In genomic region chr19:4511116-4511841, GRCm38 (mm10) we compare ENCODE assay signal across 8 mouse cellular contexts. TPM values are rescaled to one million over a fixed set of nuclear protein-coding genes. Genes with fewer than 3 reads are reported as not detected.
DNase-seq lines count a peak whose midpoint lies in the region; ATAC-seq and TF ChIP-seq lines count a peak whose summit lies in the region.

No protein-coding gene starts in this region.

- DNase-seq in layer of hippocampus, adult 2 months (ENCODE audit: low spot score in 2 of 2): no peak
- no peak for DNase-seq in layer of hippocampus, postnatal 14 days (ENCODE audit: low spot score in 2 of 2)
- DNase-seq in embryonic facial prominence, embryonic 11.5 days (ENCODE audit: low spot score): no peak
- DNase-seq in cerebellum, adult 11 months: no peak
- no peak for DNase-seq in gastrocnemius, postnatal 10 days
- DNase-seq in right cerebral cortex, postnatal 25 days: no peak

- no peaks in the 10 kb centered on the region for H3K79me2 ChIP-seq in myocyte (ENCODE audit: control insufficient read depth, insufficient read depth)

- no peaks in the 10 kb centered on the region for H3K27me3 ChIP-seq in embryonic facial prominence, embryonic 11.5 days (ENCODE audit: control insufficient read depth, insufficient read depth, low read length)
- no peaks in the 10 kb centered on the region; the same call in 1 of the 2 replicates for H3K27me3 ChIP-seq in intestine, embryonic 15.5 days (replicated peaks)
- no peaks in the 10 kb centered on the region for H3K27me3 ChIP-seq in myocyte (ENCODE audit: control insufficient read depth, insufficient read depth, insufficient read length)

- WGBS in embryonic facial prominence, embryonic 11.5 days: 6% methylated on average over 13 of the region's 13 CpGs
- WGBS in intestine, embryonic 15.5 days: 11% methylated on average over 13 of the region's 13 CpGs

- H3K27ac ChIP-seq in layer of hippocampus, adult 2 months: peak overlapping the region; percentile 88
- no peak overlapping the region for H3K27ac ChIP-seq in embryonic facial prominence, embryonic 11.5 days (replicated peaks; ENCODE audit: low read depth, low read length)
- no peak overlapping the region for H3K27ac ChIP-seq in intestine, embryonic 15.5 days

- H3K4me3 ChIP-seq in layer of hippocampus, adult 2 months: peak overlapping the region; percentile 92
- H3K4me3 ChIP-seq in embryonic facial prominence, embryonic 11.5 days (ENCODE audit: low read depth, low read length): peak overlapping the region; percentile 73
- H3K4me3 ChIP-seq in intestine, embryonic 15.5 days (replicated peaks): peak overlapping the region; percentile 75
- H3K4me3 ChIP-seq in myocyte: peak overlapping the region; percentile 20

- no peak for TF ChIP-seq CTCF in layer of hippocampus, adult 2 months (conservative IDR thresholded peaks at IDR 0.05)

- H3K4me2 ChIP-seq in embryonic facial prominence, embryonic 11.5 days (ENCODE audit: low read depth, low read length): peak overlapping the region; percentile 61
- H3K4me2 ChIP-seq in intestine, embryonic 15.5 days (replicated peaks): peak overlapping the region; percentile 86
- peak overlapping the region; percentile 67 for H3K4me2 ChIP-seq in myocyte (ENCODE audit: low read depth)

- peak overlapping the region; percentile 45 for H3K9ac ChIP-seq in embryonic facial prominence, embryonic 11.5 days (replicated peaks; ENCODE audit: low read length)
- H3K9ac ChIP-seq in intestine, embryonic 15.5 days: peak overlapping the region; percentile 47; the same call in 1 of the 2 replicates

- no peaks in the 10 kb centered on the region for H3K9me3 ChIP-seq in embryonic facial prominence, embryonic 11.5 days (replicated peaks; ENCODE audit: control insufficient read depth, low read length)
- no peaks in the 10 kb centered on the region for H3K9me3 ChIP-seq in intestine, embryonic 15.5 days

- no peak overlapping the region for H3ac ChIP-seq in myocyte (ENCODE audit: control insufficient read depth, insufficient read length)

- TF ChIP-seq POLR2A in myocyte (IDR thresholded peaks at IDR 0.05; ENCODE audit: insufficient read length, low read depth): no peak

- no peaks in the 10 kb centered on the region; the same call in none of the 2 replicates for H3K4me1 ChIP-seq in embryonic facial prominence, embryonic 11.5 days (ENCODE audit: control insufficient read depth, insufficient read depth, low read length)
- H3K4me1 ChIP-seq in intestine, embryonic 15.5 days (replicated peaks): peaks cover 12% of the 10 kb centered on the region; the same call in 1 of the 2 replicates

- no peaks in the 10 kb centered on the region for H3K36me3 ChIP-seq in embryonic facial prominence, embryonic 11.5 days (replicated peaks; ENCODE audit: control insufficient read depth, insufficient read depth, low read depth, low read length)
- no peaks in the 10 kb centered on the region for H3K36me3 ChIP-seq in intestine, embryonic 15.5 days
- no peaks in the 10 kb centered on the region for H3K36me3 ChIP-seq in myocyte (ENCODE audit: control insufficient read depth, insufficient read depth)

- no peak for ATAC-seq in embryonic facial prominence, embryonic 11.5 days (replicated peaks; ENCODE audit: insufficient number of reproducible peaks, low FRiP score, low TSS enrichment, low read depth)
- no peak for ATAC-seq in intestine, embryonic 15.5 days

TF ChIP-seq in myocyte, 11 proteins besides CTCF, POLR2A, EP300 and RAD21:
- TF ChIP-seq MYOG (IDR thresholded peaks at IDR 0.05; ENCODE audit: control insufficient read depth in 1 of 3, insufficient read depth in 1 of 3, insufficient read length in 2 of 3, low read depth in 2 of 3) (no peak), MYOD1 (IDR thresholded peaks at IDR 0.05; ENCODE audit: control insufficient read depth in 1 of 3, insufficient read length in 2 of 3, low read depth in 2 of 3) (no peak), SRF (IDR thresholded peaks at IDR 0.05; ENCODE audit: control insufficient read depth, insufficient read length, low read depth) (no peak)

RNA-seq across cellular contexts. Expression of gene Pcx, which starts 1.0 kb away (rescaled TPM):
- 10 to 100 TPM; 64.1 to 76.0 TPM for total RNA-seq in layer of hippocampus, adult 2 months (2021)
- total RNA-seq in layer of hippocampus, postnatal 14 days (2021): 10 to 100 TPM; 56.6 to 63.9 TPM
- 15.4 and 19.2 TPM in 2 replicates for polyA plus RNA-seq in embryonic facial prominence, embryonic 11.5 days (2014; fragmentation: Nextera tagmentation; extraction: Ambion mirVana)
- polyA plus RNA-seq in intestine, embryonic 15.5 days (2015; fragmentation: Nextera tagmentation; extraction: Ambion mirVana): 11.8 and 15.0 TPM in 2 replicates
- 16.3 TPM for polyA plus RNA-seq in myocyte (2012; fragmentation: generic; extraction: Trizol)
- total RNA-seq in gastrocnemius, postnatal 10 days (2021): 10 to 100 TPM; 12.7 to 18.1 TPM

RNA-seq across cellular contexts. Expression of gene 2010003K11Rik, which starts 12.9 kb away (rescaled TPM):
- not detected for total RNA-seq in layer of hippocampus, adult 2 months (2021)
- not detected for total RNA-seq in layer of hippocampus, postnatal 14 days (2021)
- not detected in 2 replicates for polyA plus RNA-seq in embryonic facial prominence, embryonic 11.5 days (2014; fragmentation: Nextera tagmentation; extraction: Ambion mirVana)
- 7.6 and 9.7 TPM in 2 replicates for polyA plus RNA-seq in intestine, embryonic 15.5 days (2015; fragmentation: Nextera tagmentation; extraction: Ambion mirVana)
- polyA plus RNA-seq in myocyte (2012; fragmentation: generic; extraction: Trizol): 0.05 TPM
- total RNA-seq in gastrocnemius, postnatal 10 days (2021): not detected

RNA-seq across cellular contexts. Expression of gene Syt12, which starts 34.0 kb away (rescaled TPM):
- total RNA-seq in layer of hippocampus, adult 2 months (2021): 10 to 100 TPM; 28.9 to 31.6 TPM
- 10 to 100 TPM; 34.7 to 37.7 TPM for total RNA-seq in layer of hippocampus, postnatal 14 days (2021)
- polyA plus RNA-seq in embryonic facial prominence, embryonic 11.5 days (2014; fragmentation: Nextera tagmentation; extraction: Ambion mirVana): 1.2 and 1.9 TPM in 2 replicates
- polyA plus RNA-seq in intestine, embryonic 15.5 days (2015; fragmentation: Nextera tagmentation; extraction: Ambion mirVana): 0.33 and 0.46 TPM in 2 replicates
- polyA plus RNA-seq in myocyte (2012; fragmentation: generic; extraction: Trizol): 22.3 TPM
- total RNA-seq in gastrocnemius, postnatal 10 days (2021): 1 to 10 TPM; 1.2 to 1.7 TPM

Comparison
In these comparisons a context has a peak if more than half of its experiments do, and no peak if none do; other contexts are left out.
1. H3K4me3 ChIP-seq: peak in every context shown above with its lines; median percentile 92 in layer of hippocampus, adult 2 months; 75 in intestine, embryonic 15.5 days; 73 in embryonic facial prominence, embryonic 11.5 days; 20 in myocyte.
2. RNA of gene Syt12, which starts 34.0 kb away (total RNA-seq): 34.7 to 37.7 TPM in layer of hippocampus, postnatal 14 days and 28.9 to 31.6 TPM in layer of hippocampus, adult 2 months; 1.2 to 1.7 TPM in gastrocnemius, postnatal 10 days; every median in the first group is over 10 times any median in the second.
3. Peak in every context shown above with its lines, with median percentiles within 50 percentile points of each other: H3K4me2 ChIP-seq.